Mouse (Mus musculus): Measurements from ENCODE around the gene Gm20547. TPM values are rescaled to one million over a fixed set of nuclear protein-coding genes. Genes with fewer than 3 reads are reported as not detected.
A peak's percentile ranks its signal among the peaks of the same experiment; 100 is the strongest.

Gene Gm20547
- total RNA-seq, 1 experiment from 2014 or later = not detected

DNA sequence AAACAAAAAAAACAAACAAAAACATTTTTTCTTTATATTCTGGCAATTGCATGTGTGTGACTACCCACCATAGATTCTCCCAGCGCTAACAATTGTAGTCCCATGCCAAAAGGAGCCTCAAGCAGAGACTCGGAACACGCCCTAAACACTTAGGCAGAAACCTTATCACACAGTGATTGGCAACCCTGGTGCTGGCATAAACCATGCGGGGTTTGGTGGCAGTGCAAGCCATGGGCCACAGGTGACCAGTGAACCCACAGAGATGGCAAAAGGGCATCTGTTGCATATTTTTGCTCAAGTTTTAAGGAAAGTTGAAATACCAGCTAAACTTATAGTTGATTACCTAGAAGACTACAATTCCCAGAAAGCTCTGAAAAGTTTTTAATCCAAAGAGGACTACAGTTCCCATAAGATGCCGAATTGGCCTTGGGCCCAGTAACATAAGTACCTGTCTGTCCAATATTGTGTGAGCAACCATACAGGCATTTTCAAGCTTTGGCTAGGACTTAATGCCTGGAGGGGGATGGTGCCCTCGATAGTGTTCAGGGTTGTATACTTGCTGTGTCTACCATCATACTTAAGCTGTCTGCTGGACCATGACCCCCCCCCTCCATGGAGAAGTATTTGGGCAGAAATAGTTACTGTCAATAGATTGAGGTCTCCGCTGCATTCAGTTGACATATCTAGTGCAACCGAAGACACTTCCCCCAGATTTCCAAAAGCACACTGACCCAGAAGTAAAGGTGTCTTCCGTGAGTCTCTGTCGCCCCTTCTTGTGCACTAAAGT, 15.7 kb upstream of the Gm20547 start:
- no peak for ATAC-seq (ENCODE audit: extremely low read depth, insufficient number of reproducible peaks, low FRiP score, poor library complexity, severe bottlenecking)

DNA sequence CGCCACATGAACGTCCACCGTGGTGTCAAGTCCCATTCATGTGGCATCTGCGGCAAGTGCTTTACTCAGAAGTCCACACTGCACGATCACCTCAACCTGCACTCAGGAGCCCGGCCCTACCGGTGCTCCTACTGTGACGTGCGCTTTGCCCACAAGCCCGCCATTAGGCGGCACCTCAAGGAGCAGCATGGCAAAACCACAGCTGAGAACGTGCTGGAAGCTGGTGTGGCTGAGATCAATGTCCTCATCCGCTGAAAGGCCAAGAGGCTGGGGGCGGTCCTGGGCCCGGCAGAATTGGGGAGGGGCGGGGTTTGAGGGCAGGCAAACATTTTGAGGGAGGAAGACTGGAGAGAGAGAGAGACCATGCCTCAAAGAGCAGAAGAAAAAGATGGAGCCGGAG, 14.5 kb upstream of the Gm20547 start:
- ATAC-seq (ENCODE audit: extremely low read depth, insufficient number of reproducible peaks, low FRiP score, poor library complexity, severe bottlenecking) = no peak

DNA sequence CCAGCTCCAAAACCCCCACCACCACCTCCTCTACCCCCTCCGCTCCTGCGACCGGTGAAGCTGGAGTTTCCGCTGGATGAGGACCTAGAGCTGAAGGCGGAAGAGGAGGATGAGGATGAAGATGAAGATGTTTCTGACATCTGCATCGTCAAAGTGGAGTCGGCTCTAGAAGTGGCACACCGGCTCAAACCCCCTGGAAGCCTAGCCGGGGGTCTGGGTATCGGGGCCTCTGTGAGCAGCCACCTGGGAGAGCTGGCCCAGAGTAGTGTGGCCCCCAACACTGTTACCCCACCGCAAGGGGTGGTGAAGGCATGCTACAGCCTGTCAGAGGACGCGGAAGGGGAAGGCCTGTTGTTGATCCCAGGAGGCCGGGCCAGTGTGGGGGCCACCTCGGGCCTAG, 13.9 kb upstream of the Gm20547 start:
- no peak for ATAC-seq (ENCODE audit: extremely low read depth, insufficient number of reproducible peaks, low FRiP score, poor library complexity, severe bottlenecking)

DNA sequence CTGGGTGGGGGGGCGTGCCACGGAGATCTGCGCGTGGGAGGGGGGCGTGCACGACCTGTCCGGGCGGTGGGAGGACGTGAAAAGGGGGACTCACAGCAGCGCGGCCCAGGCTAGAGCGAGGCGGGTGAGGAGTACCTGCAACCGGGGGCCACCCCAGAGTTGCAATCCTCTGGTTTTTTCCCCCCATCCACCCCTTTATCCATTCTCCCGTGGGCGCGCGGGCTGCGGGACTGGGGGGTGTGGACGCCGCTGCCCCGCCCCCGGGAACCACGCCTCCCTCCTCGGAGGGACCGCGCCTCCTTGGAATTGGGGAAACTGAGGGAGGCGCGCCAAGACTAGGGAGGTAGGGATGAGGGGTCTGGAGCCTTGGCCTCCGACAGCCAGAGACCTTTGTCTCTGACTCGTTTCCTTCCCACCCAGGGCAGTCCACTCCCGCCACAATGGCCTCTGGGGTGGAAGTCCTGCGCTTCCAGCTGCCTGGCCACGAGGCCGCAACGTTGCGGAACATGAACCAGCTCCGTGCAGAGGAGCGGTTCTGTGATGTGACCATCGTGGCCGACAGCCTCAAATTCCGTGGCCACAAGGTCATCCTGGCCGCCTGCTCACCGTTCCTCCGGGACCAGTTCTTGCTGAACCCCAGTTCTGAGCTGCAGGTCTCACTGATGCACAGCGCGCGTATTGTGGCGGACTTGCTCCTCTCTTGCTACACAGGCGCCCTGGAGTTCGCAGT, 13.1 kb upstream of the Gm20547 start:
- ATAC-seq (ENCODE audit: extremely low read depth, insufficient number of reproducible peaks, low FRiP score, poor library complexity, severe bottlenecking) = no peak

DNA sequence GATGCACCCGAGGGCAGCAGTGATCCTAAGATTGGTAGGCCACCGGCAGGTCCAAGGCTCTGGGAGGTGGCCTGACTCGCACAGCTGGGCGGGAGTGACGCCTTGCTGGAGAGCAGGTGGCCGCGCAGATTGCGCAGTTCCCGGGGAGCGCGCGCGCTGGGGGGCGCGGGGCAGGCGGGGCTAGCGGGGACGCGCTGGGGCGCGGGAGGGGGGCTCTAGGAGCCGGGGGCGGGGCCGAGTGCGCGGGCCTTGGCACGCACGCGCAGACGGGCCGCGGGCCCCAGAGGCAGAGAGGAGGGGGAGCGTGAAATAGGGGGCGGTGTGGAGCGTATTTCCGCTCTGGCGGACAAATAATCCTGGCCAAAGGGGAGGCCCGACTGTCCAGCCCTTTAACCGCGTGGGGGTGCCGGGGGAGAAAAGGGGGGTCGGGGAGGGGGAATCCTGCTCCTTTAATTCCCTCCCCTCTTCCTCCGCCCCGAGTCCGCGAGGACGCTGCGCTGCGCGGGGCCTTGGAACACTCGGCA, 12.3 kb upstream of the Gm20547 start:
- peak; percentile 67 for ATAC-seq (ENCODE audit: extremely low read depth, insufficient number of reproducible peaks, low FRiP score, poor library complexity, severe bottlenecking)

DNA sequence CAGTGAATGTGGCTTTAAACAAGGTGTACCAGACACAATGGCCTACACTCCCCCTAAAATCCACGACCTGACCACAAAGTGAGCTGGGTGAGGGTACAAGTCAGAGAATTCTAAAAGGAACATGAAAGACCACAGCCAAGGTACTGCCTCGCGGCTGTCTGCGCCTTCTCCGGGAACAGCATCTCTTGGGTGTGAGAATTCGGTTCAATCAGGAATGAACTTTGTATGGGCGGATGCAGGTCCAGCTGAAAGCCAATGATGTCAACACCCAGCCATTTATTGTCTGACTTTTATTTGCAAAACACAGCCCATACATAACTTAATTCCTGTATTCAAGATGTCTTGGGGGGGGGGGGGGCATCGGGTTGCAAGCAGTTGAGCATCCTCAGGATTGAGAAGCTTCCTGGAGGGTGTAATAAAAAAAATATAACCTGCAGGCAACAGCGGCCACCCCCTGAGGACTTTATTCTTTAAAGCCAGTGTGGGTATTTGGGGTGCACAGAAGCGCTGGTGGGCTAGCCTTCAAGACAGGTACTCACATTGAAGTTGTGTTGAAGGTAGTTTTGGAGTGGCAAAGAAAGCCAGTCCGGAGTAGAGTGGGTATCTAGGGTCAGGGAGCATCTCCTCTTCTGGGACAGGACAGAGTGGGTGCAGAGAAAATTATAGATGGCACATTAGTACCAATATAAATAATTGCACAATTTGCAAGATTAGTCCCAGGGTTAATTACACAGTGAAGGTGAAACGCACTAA, 11.4 kb upstream of the Gm20547 start:
- ATAC-seq (ENCODE audit: extremely low read depth, insufficient number of reproducible peaks, low FRiP score, poor library complexity, severe bottlenecking) = no peak

DNA sequence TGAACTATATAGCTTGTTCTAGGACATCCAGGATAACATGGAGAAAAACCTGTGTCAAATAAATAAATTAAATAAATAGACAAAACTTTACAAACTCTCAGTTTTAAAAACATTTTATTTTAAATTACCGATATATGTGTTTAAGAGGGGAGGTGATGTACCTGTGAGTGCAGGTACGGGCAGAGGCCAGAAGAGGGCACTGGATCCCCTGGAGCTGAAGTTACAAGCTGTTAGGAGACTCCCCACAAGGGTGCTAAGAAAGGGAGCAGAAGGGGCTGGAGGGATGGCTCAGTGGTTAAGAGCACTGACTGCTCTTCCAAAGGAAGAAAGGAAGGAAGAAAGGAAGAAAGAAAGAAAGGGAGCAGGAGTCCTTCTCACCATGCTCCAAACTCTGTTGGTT, 9.5 kb upstream of the Gm20547 start:
- ATAC-seq (ENCODE audit: extremely low read depth, insufficient number of reproducible peaks, low FRiP score, poor library complexity, severe bottlenecking) = no peak

DNA sequence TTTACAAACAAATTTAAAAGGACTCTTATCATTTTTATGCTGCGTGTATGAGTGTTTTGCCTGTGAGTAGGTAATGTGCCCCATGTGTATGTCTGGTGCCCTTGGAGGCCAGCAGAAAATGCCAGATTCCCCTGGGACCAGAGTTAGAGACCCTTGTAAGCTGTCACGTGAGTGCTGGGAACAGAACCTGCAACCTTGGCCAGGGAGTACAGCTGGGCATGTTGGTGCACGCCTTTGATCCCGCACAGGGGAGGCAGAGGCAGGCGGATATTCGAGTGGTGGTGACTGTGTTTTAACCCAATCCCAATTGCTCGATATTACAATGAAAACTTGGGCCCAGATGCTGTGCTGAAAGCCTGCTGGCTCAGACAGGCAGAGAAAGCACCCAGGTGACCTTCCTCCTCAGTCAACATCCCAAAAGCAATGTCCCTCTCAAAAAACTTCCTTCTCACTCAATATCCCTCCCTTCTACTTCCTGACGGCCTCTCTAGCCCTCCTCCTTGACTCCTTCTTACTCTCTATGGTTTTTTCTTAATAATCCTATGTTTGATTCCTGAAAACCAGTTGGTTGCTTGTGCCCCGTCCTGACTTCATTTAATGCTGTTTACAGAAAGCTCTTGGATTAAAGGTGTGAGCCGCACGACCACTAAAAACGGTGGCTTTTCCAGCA, 8.4 kb upstream of the Gm20547 start:
- no peak for ATAC-seq (ENCODE audit: extremely low read depth, insufficient number of reproducible peaks, low FRiP score, poor library complexity, severe bottlenecking)

DNA sequence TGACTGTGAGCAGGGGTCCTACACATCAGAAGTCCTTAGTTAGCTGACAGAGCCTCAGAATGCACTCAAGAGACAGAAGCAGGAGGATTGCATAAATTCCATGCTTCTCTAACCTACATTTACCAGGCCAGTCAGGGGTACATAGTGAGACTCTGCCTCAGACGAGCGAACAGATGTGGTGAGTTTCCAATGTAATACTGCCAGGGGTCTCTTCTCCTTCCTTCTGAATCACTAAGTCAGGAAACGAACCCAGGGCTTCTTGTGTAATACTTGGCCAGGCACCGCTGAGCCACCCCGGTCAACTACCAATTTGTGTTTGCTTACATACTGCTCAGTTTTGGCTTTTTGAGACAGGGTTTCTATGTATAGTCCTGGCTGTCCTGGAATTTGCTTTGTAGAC, 6.1 kb upstream of the Gm20547 start:
- ATAC-seq (ENCODE audit: extremely low read depth, insufficient number of reproducible peaks, low FRiP score, poor library complexity, severe bottlenecking) = no peak

DNA sequence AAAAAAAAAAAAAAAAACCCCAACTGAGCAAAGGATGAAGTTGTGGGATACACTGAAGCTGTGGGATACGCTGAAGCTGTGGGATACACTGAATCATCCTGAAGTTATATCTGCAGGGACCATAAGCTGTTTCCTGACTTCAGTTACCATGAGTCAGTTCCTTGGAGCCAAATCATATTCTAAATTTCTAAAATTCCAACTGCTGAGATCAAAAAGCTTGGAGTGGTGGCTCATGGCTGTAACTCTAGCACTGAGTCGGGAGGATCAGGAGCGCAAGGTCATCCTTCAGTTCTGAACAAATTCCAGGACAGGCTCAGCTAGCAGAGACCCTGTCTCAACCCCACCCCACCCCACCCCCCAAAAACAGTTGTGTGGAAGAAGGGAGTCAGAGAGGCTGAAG, 3.8 kb upstream of the Gm20547 start:
- no peak for ATAC-seq (ENCODE audit: extremely low read depth, insufficient number of reproducible peaks, low FRiP score, poor library complexity, severe bottlenecking)

DNA sequence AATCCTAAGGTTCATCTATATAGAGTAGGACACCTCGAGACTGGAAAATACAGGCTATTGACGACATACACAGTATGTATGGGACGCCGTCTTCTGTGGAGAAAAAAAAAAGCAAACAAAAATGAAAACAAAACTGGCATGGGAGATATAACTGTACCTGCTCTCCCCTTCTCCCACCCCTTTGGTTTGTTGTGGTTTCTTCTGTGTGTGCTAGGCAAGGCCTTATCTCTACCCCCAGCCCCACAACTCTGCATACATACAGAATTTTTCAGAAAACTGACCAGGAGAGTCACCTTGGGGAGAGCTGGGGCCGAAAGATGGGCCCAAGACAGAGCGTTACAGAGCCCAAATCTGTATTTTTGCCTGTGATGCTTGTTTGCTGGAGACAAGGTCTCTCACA, 2.9 kb upstream of the Gm20547 start:
- ATAC-seq (ENCODE audit: extremely low read depth, insufficient number of reproducible peaks, low FRiP score, poor library complexity, severe bottlenecking) = no peak

DNA sequence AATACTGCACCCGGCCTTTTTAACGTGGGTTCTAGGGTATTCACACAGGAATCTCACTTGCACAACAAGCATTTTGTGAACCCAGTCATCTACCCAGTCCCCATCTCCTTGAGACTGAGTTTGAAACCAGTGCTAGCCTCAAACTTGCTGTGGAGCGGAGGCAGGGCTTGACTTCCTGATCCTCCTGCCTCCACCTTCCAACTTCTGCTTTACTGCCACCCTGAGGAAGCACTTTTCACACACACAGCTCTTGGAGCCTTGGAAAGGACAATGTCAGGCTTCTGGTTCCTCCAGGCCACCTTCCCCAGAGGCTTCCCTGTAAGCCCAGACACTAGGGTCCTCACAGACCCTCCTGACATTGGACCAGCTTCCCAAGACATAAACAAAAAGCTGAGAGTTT, 1.5 kb upstream of the Gm20547 start:
- no peak for ATAC-seq (ENCODE audit: extremely low read depth, insufficient number of reproducible peaks, low FRiP score, poor library complexity, severe bottlenecking)

DNA sequence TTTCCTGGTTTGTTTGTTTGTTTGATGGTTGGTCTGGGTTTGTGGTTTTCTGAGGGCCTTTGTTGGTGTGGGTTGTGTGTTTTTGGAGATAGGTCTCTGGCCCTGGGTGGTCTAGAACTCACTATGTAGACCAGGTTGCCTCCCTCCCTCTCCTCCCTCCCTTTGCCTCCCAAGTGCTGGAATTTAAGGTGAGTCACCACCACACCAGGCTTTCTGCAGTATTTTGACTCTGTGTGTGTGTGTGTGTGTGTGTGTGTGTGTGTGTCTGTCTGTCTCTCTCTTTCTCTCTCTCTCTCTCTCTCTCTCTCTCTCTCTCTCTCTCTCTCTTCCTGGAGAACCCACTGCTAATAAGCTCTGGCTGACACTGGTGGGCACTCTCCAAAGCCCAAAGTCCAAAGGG, 676 bp downstream of the Gm20547 start:
- no peak for ATAC-seq (ENCODE audit: extremely low read depth, insufficient number of reproducible peaks, low FRiP score, poor library complexity, severe bottlenecking)

DNA sequence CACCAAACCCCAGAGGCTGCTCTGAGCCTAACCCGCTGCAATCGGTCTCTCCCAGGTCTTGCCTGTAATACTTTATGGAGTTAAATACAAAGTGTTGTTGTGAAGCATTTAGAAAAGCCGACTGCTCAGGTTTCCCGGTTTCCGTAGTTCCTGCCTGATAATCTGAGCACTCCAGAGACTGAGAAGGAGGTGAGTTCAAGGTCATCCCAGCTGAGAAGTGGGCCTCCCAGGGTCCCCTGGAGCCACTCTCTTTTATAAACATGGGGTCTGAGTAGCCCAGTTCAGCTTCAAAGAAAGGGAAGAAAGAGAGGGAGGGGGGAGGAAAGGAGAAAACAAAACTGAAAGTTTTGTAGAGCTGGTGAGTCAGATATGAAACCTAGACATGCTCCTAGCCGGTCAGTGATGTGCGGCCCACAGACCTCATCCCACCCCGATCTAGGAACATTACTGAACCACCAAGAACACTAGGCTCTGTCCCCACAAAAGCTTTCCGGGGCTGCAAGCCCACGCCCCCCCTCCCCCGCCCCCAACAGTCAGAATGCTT, 2.4 kb downstream of the Gm20547 start, which contains the start of gene Zbtb12:
Gene Zbtb12 (plus strand): TSS at position 148 of the 544 bp plus-strand sequence.
- 0 out of 2 replicates have a peak, but pooled peaks have one; percentile 6 for ATAC-seq (ENCODE audit: extremely low read depth, insufficient number of reproducible peaks, low FRiP score, poor library complexity, severe bottlenecking)

DNA sequence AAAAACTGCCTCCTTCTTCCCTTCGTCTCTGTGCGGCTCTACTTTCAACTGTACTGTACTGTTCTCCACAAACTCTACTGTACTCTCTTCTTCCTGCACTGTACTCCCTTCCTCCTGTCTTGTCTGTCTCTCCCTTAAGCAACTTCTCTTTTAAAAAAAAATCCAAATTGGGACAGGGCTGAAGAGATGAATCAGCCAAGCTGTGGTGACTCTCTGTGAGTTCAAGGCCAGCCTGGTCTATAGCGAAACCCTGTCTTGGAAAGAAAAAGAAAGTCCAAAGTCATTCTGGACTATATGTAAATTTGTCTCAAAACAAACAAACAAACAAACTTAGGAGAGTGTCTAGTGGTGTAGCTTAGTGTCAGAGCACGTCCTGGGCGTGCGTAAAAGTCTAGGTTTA, 7.5 kb downstream of the Gm20547 start:
- no peak for ATAC-seq (ENCODE audit: extremely low read depth, insufficient number of reproducible peaks, low FRiP score, poor library complexity, severe bottlenecking)

DNA sequence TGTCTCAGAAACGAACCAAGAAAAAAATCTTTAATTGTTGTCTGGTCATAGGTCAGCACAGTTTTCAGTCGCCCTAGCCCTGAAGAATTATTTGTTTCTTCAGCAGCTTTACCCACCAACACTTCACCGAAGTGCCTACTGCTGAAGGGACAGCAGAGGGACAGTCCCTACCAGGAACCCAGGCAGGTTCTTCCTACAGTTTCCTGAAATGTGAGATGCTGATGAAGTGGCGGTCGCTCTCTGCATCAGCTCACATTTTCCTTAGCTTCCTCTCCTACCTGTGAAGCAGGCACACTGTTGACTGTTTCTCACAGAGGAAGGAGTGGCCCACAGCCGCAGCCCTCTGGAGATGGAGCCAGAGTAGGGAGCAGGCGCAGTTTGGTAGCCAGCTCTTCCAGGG, 15.9 kb downstream of the Gm20547 start:
- ATAC-seq (ENCODE audit: extremely low read depth, insufficient number of reproducible peaks, low FRiP score, poor library complexity, severe bottlenecking) = no peak

DNA sequence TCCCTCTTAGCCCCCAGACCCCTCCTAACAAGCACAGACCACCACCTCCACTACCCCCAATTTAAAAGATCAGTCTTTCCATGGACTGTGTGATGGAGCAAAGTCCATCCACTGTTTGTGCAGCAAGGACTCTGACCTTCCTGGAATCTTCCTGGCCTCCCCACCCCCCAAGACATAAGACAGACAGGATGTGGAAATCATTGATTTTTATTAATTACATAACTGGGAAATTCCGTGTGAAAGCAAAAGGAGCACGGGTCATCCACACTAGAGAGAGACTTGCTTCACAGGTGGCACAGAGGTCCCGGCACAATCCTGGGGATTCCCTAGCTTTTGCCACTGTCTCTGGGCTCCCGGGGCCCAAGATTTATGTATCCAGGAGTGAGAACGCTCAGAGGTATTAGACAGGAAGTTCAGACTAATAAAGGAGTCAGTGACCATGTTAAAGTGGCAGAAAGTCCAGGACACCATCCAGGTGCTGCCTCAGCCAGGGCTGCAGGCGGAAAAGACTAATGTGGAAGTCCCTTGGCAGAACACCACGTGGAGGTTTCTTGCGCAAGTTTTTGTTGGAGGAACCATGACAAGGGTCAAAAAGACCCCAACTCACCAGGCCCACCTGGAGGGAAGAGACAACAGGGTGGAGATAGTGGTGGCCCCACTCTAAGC, 19.3 kb downstream of the Gm20547 start, which contains the start of gene Cfb:
Gene Cfb (minus strand): TSS at position 103 of the 666 bp plus-strand sequence.
- no peak for ATAC-seq (ENCODE audit: extremely low read depth, insufficient number of reproducible peaks, low FRiP score, poor library complexity, severe bottlenecking)

Measured in neutrophil, adult 5-6 weeks (primary cell).